14 mouse cellular contexts compared by ENCODE assay signal in the genomic region with DNA sequence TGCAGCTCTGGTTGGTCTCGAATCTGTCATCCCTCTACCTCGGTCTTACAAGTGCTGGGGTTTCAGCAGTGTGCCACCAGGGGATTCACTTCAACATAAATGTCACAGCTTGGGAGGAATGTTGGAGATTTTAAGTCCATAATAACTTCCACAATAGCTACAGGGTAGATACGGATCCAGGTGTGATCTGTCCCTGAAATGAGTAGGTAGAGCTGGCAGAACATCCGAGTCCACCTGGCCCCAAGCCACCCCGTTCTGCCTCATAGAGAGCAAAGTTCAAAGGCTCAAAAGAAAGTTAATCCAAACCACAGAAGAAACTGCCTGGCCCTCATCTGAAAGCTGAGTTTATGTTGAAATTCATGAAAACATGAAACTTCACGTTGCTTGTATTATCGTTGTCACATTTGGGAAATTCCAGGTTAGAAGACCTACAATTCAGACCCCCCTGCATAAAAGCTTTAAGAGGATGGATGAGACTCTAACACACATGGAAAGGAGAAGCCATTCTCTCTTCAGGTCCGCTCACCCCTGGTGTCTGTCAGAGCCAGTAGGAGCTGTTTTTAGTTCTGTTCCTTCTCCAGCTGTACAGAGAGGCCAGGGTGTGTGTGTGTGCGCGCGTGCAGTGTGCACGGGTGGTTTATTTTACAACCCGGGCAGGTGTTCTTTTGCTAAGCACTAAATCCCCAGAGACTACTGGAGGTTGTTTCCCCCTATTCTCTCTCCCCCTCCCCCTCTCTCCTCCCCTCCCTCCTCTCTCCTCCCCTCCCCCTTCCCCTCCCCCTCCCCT.
DNase-seq lines count a peak whose midpoint lies in the region; ATAC-seq and TF ChIP-seq lines count a peak whose summit lies in the region.
"Had no signal": no experiment of that assay in that cellular context is flagged by ENCODE, and none has a peak within 500 bp of the region (broad histone marks: within the 10 kb centered on the region; RNA-seq: fewer than 3 reads in every experiment).

No protein-coding gene starts in this region.

- ATAC-seq in neural tube, embryonic 12.5 days (ENCODE audit: low FRiP score, low read depth), result 0 out of 2 replicates have a peak, but pooled peaks have one; percentile 44
- ATAC-seq in neural tube, embryonic 15.5 days (ENCODE audit: low FRiP score), result no peak
- no peak for ATAC-seq in hindbrain, postnatal 0 days

- H3K9me3 ChIP-seq in neural tube, embryonic 12.5 days, result no peaks in the 10 kb centered on the region
- no peaks in the 10 kb centered on the region for H3K9me3 ChIP-seq in neural tube, embryonic 15.5 days (replicated peaks)
- no peaks in the 10 kb centered on the region for H3K9me3 ChIP-seq in hindbrain, postnatal 0 days (ENCODE audit: low read length)
- H3K9me3 ChIP-seq: G1E had no signal

- H3K4me3 ChIP-seq in neural tube, embryonic 12.5 days, result no peak overlapping the region
- no peak overlapping the region for H3K4me3 ChIP-seq in neural tube, embryonic 15.5 days (replicated peaks)
- no peak overlapping the region for H3K4me3 ChIP-seq in hindbrain, postnatal 0 days (ENCODE audit: low read length)
- no peak overlapping the region for H3K4me3 ChIP-seq in left cerebral cortex, adult 2 months
- H3K4me3 ChIP-seq: layer of hippocampus, adult 2 months; limb, embryonic 13.5 days had no signal

- TF ChIP-seq CTCF in hindbrain, postnatal 0 days (IDR thresholded peaks at IDR 0.05; ENCODE audit: low read depth), result no peak
- TF ChIP-seq CTCF in left cerebral cortex, adult 2 months (IDR thresholded peaks at IDR 0.05), result no peak

- peak; percentile 87 for DNase-seq in kidney, adult 18-20 months
- DNase-seq in kidney, postnatal 25 days, result peak; percentile 88 to 89
- peak; percentile 58 for DNase-seq in thymus, postnatal 14 days
- DNase-seq in hindbrain, postnatal 0 days (ENCODE audit: low spot score), result no peak
- no peak for DNase-seq in cerebellum, postnatal 10 days
- DNase-seq in left cerebral cortex, adult 2 months (ENCODE audit: extremely low spot score in 1 of 2, low spot score in 2 of 2), result no peak
- DNase-seq: gastrocnemius, postnatal 10 days; heart, postnatal 4 days; lung, postnatal 4 days had no signal

- no peak overlapping the region for H3K4me2 ChIP-seq in neural tube, embryonic 12.5 days (replicated peaks)
- no peak overlapping the region for H3K4me2 ChIP-seq in neural tube, embryonic 15.5 days
- no peak overlapping the region for H3K4me2 ChIP-seq in hindbrain, postnatal 0 days (ENCODE audit: low read depth, low read length)
- H3K4me2 ChIP-seq: limb, embryonic 13.5 days had no signal

- WGBS in neural tube, embryonic 12.5 days, result 68% methylated on average over 13 of the region's 13 CpGs
- WGBS in neural tube, embryonic 15.5 days, result 62% methylated on average over 13 of the region's 13 CpGs
- WGBS in hindbrain, postnatal 0 days, result 78% methylated on average over 13 of the region's 13 CpGs

- H3K27me3 ChIP-seq in neural tube, embryonic 12.5 days (replicated peaks), result no peaks in the 10 kb centered on the region
- H3K27me3 ChIP-seq in neural tube, embryonic 15.5 days (replicated peaks), result no peaks in the 10 kb centered on the region
- H3K27me3 ChIP-seq in hindbrain, postnatal 0 days (ENCODE audit: insufficient read depth, low read length), result no peaks in the 10 kb centered on the region
- H3K27me3 ChIP-seq: limb, embryonic 13.5 days had no signal

- no peak overlapping the region for H3K9ac ChIP-seq in neural tube, embryonic 12.5 days
- no peak overlapping the region for H3K9ac ChIP-seq in neural tube, embryonic 15.5 days (replicated peaks)
- no peak overlapping the region for H3K9ac ChIP-seq in hindbrain, postnatal 0 days (replicated peaks; ENCODE audit: low read length)
- H3K9ac ChIP-seq: limb, embryonic 13.5 days had no signal

- peaks cover 6% of the 10 kb centered on the region; the same call in 1 of the 2 replicates for H3K4me1 ChIP-seq in neural tube, embryonic 12.5 days
- H3K4me1 ChIP-seq in neural tube, embryonic 15.5 days, result peaks cover 4% of the 10 kb centered on the region; the same call in 1 of the 2 replicates
- H3K4me1 ChIP-seq in hindbrain, postnatal 0 days (ENCODE audit: insufficient read depth, low read length), result no peaks in the 10 kb centered on the region

- intact Hi-C loops in left cerebral cortex, adult 2 months (cut with DNase I), result no loop called here

- H3K27ac ChIP-seq in neural tube, embryonic 12.5 days, result no peak overlapping the region
- no peak overlapping the region for H3K27ac ChIP-seq in neural tube, embryonic 15.5 days (replicated peaks)
- H3K27ac ChIP-seq in hindbrain, postnatal 0 days, result no peak overlapping the region
- no peak overlapping the region for H3K27ac ChIP-seq in left cerebral cortex, adult 2 months
- H3K27ac ChIP-seq: layer of hippocampus, adult 2 months; limb, embryonic 13.5 days had no signal

- H3K36me3 ChIP-seq in neural tube, embryonic 12.5 days, result no peaks in the 10 kb centered on the region
- H3K36me3 ChIP-seq in neural tube, embryonic 15.5 days, result no peaks in the 10 kb centered on the region
- H3K36me3 ChIP-seq in hindbrain, postnatal 0 days (ENCODE audit: insufficient read depth, low read length), result no peaks in the 10 kb centered on the region
- H3K36me3 ChIP-seq: G1E; limb, embryonic 13.5 days had no signal

Comparison
In these comparisons a context has a peak if more than half of its experiments do, and no peak if none do; other contexts are left out.
1. DNase-seq: peak in kidney, adult 18-20 months (single experiment), kidney, postnatal 25 days (2 of 2) and thymus, postnatal 14 days (single experiment); none in hindbrain, postnatal 0 days (single experiment), cerebellum, postnatal 10 days (0 of 2) and left cerebral cortex, adult 2 months (0 of 2).